Mouse (Mus musculus): ENCODE data around the gene Fam198b. TPM values are rescaled to one million over a fixed set of nuclear protein-coding genes. Genes with fewer than 3 reads are reported as not detected.
A peak's percentile ranks its signal among the peaks of the same experiment; 100 is the strongest.

Fam198b gene
- polyA plus RNA-seq, 1 experiment from 2014 or later = 6.0 TPM

GRCm38 (mm10) chr3:79989250-79989649 is 104.9 kb downstream of the Fam198b start:
- DNase-seq (ENCODE audit: low spot score) = peak; percentile 65

GRCm38 (mm10) chr3:79989911-79990310 is 105.6 kb downstream of the Fam198b start:
- no peak overlapping the region for H3K4me2 ChIP-seq (ENCODE audit: low read depth, severe bottlenecking)
- no peak for ATAC-seq (ENCODE audit: insufficient number of reproducible peaks, low FRiP score, low TSS enrichment, low read depth)
- 41% methylated on average over 2 of the region's 2 CpGs for WGBS
- H3K9ac ChIP-seq (ENCODE audit: low read length) = no peak overlapping the region
- H3K4me3 ChIP-seq (ENCODE audit: low read depth, low read length) = no peak overlapping the region
- no peaks in the 10 kb centered on the region for H3K36me3 ChIP-seq (ENCODE audit: control insufficient read depth, insufficient read depth, low read length)
- no peaks in the 10 kb centered on the region for H3K9me3 ChIP-seq (ENCODE audit: control insufficient read depth, low read length)
- no peak for DNase-seq (ENCODE audit: low spot score)
- no peaks in the 10 kb centered on the region for H3K27me3 ChIP-seq (ENCODE audit: control insufficient read depth, insufficient read depth, low read length)
- no peaks in the 10 kb centered on the region for H3K4me1 ChIP-seq (ENCODE audit: control insufficient read depth, insufficient read depth, low read length)
- no peak overlapping the region for H3K27ac ChIP-seq (replicated peaks; ENCODE audit: low read depth, low read length)

More at GRCm38 (mm10) chr3:79989250-79989649, 104.9 kb downstream of the Fam198b start:
- H3K27ac ChIP-seq (replicated peaks; ENCODE audit: low read depth, low read length) = no peak overlapping the region
- no peak for ATAC-seq (ENCODE audit: insufficient number of reproducible peaks, low FRiP score, low TSS enrichment, low read depth)
- no peaks in the 10 kb centered on the region for H3K36me3 ChIP-seq (ENCODE audit: control insufficient read depth, insufficient read depth, low read length)
- H3K4me2 ChIP-seq (ENCODE audit: low read depth, severe bottlenecking) = no peak overlapping the region
- H3K4me1 ChIP-seq (ENCODE audit: control insufficient read depth, insufficient read depth, low read length) = no peaks in the 10 kb centered on the region
- no peak overlapping the region for H3K4me3 ChIP-seq (ENCODE audit: low read depth, low read length)
- 34% methylated on average over 8 of the region's 8 CpGs for WGBS
- H3K9me3 ChIP-seq (ENCODE audit: control insufficient read depth, low read length) = no peaks in the 10 kb centered on the region
- H3K9ac ChIP-seq (ENCODE audit: low read length) = no peak overlapping the region
- no peaks in the 10 kb centered on the region for H3K27me3 ChIP-seq (ENCODE audit: control insufficient read depth, insufficient read depth, low read length)

- DNase-seq (ENCODE audit: low spot score) (no peak), ATAC-seq (ENCODE audit: insufficient number of reproducible peaks, low FRiP score, low TSS enrichment, low read depth) (no peak)
- Histone ChIP-seq H3K9me3 (ENCODE audit: control insufficient read depth, low read length) (no peaks in the 10 kb centered on the region), H3K4me1 (ENCODE audit: control insufficient read depth, insufficient read depth, low read length) (no peaks in the 10 kb centered on the region), H3K36me3 (ENCODE audit: control insufficient read depth, insufficient read depth, low read length) (no peaks in the 10 kb centered on the region), H3K27me3 (ENCODE audit: control insufficient read depth, insufficient read depth, low read length) (no peaks in the 10 kb centered on the region), H3K4me3 (ENCODE audit: low read depth, low read length) (no peak overlapping the region), H3K27ac (replicated peaks; ENCODE audit: low read depth, low read length) (no peak overlapping the region), H3K9ac (ENCODE audit: low read length) (no peak overlapping the region), H3K4me2 (ENCODE audit: low read depth, severe bottlenecking) (no peak overlapping the region)
These were observed 106.1 kb downstream of the Fam198b start for GRCm38 (mm10) chr3:79990480-79990879.

- ATAC-seq (ENCODE audit: insufficient number of reproducible peaks, low FRiP score, low TSS enrichment, low read depth) = no peak
- WGBS = 83% methylated on average over 5 of the region's 5 CpGs
- Histone ChIP-seq H3K4me3 (ENCODE audit: low read depth, low read length) (no peak overlapping the region), H3K27ac (replicated peaks; ENCODE audit: low read depth, low read length) (no peak overlapping the region), H3K9me3 (ENCODE audit: control insufficient read depth, low read length) (no peaks in the 10 kb centered on the region), H3K9ac (ENCODE audit: low read length) (no peak overlapping the region), H3K4me2 (ENCODE audit: low read depth, severe bottlenecking) (no peak overlapping the region), H3K4me1 (ENCODE audit: control insufficient read depth, insufficient read depth, low read length) (no peaks in the 10 kb centered on the region), H3K36me3 (ENCODE audit: control insufficient read depth, insufficient read depth, low read length) (no peaks in the 10 kb centered on the region), H3K27me3 (ENCODE audit: control insufficient read depth, insufficient read depth, low read length) (no peaks in the 10 kb centered on the region)
- DNase-seq (ENCODE audit: low spot score) = no peak
These were observed 109.8 kb downstream of the Fam198b start for GRCm38 (mm10) chr3:79994029-79994539.

GRCm38 (mm10) chr3:79995726-79996125 is 111.4 kb downstream of the Fam198b start:
- Histone ChIP-seq H3K4me3 (ENCODE audit: low read depth, low read length) (no peak overlapping the region), H3K9me3 (ENCODE audit: control insufficient read depth, low read length) (no peaks in the 10 kb centered on the region), H3K4me2 (ENCODE audit: low read depth, severe bottlenecking) (no peak overlapping the region), H3K36me3 (ENCODE audit: control insufficient read depth, insufficient read depth, low read length) (no peaks in the 10 kb centered on the region), H3K27me3 (ENCODE audit: control insufficient read depth, insufficient read depth, low read length) (no peaks in the 10 kb centered on the region), H3K9ac (ENCODE audit: low read length) (no peak overlapping the region), H3K4me1 (ENCODE audit: control insufficient read depth, insufficient read depth, low read length) (no peaks in the 10 kb centered on the region), H3K27ac (replicated peaks; ENCODE audit: low read depth, low read length) (no peak overlapping the region)
- 78% methylated on average over 6 of the region's 6 CpGs for WGBS
- ATAC-seq (ENCODE audit: insufficient number of reproducible peaks, low FRiP score, low TSS enrichment, low read depth) = 0 out of 2 replicates have a peak, but pooled peaks have one; percentile 39
- no peak for DNase-seq (ENCODE audit: low spot score)

Other genes starting within 250 kb of the Fam198b start
- 0.35 and 0.49 TPM in 2 replicates for gene Rxfp1, start 146.7 kb upstream of the Fam198b start, polyA plus RNA-seq (2014; fragmentation: Nextera tagmentation; extraction: Ambion mirVana)
- gene Tmem144, start 31.8 kb upstream of the Fam198b start, polyA plus RNA-seq (2014; fragmentation: Nextera tagmentation; extraction: Ambion mirVana) = 4.1 and 5.1 TPM in 2 replicates

All from limb, embryonic 11.5 days (tissue).